In genomic region chr7:67836117-67836949, GRCm38 (mm10) we compare ENCODE assay signal across 12 mouse cellular contexts.
DNase-seq lines count a peak whose midpoint lies in the region; ATAC-seq lines count a peak whose summit lies in the region.
"Had no signal": no experiment of that assay in that cellular context is flagged by ENCODE, and none has a peak within 500 bp of the region (broad histone marks: within the 10 kb centered on the region; RNA-seq: fewer than 3 reads in every experiment).

No protein-coding gene starts in this region.

- H3K9me3 ChIP-seq in embryonic facial prominence, embryonic 13.5 days: peaks cover 6% of the 10 kb centered on the region; the same call in 1 of the 2 replicates
- H3K9me3 ChIP-seq in limb, embryonic 12.5 days: peaks cover 11% of the 10 kb centered on the region; the same call in 1 of the 2 replicates
- peaks cover 3% of the 10 kb centered on the region; the same call in 1 of the 2 replicates for H3K9me3 ChIP-seq in forebrain, embryonic 16.5 days (ENCODE audit: control insufficient read depth, low read length)
- H3K9me3 ChIP-seq: hindbrain, embryonic 15.5 days had no signal

- WGBS in embryonic facial prominence, embryonic 13.5 days: 66% methylated on average over 18 of the region's 18 CpGs
- WGBS in limb, embryonic 12.5 days: 74% methylated on average over 18 of the region's 18 CpGs
- WGBS in forebrain, embryonic 16.5 days: 77% methylated on average over 18 of the region's 18 CpGs

- H3K4me1 ChIP-seq in embryonic facial prominence, embryonic 13.5 days: peaks cover 20% of the 10 kb centered on the region
- H3K4me1 ChIP-seq in limb, embryonic 12.5 days (replicated peaks): peaks cover 12% of the 10 kb centered on the region
- 0 out of 2 replicates have a peak, but pooled peaks cover 2% of the 10 kb centered on the region for H3K4me1 ChIP-seq in forebrain, embryonic 16.5 days (replicated peaks; ENCODE audit: control insufficient read depth, insufficient read depth, low read length)
- H3K4me1 ChIP-seq: hindbrain, embryonic 15.5 days had no signal

- peak overlapping the region; percentile 65 for H3K27ac ChIP-seq in embryonic facial prominence, embryonic 13.5 days
- H3K27ac ChIP-seq in limb, embryonic 12.5 days: peak overlapping the region; percentile 35; the same call in 1 of the 2 replicates
- H3K27ac ChIP-seq in forebrain, embryonic 16.5 days (ENCODE audit: low read length): no peak overlapping the region
- H3K27ac ChIP-seq: hindbrain, embryonic 15.5 days had no signal

- H3K27me3 ChIP-seq in embryonic facial prominence, embryonic 13.5 days: no peaks in the 10 kb centered on the region
- H3K27me3 ChIP-seq in limb, embryonic 12.5 days: no peaks in the 10 kb centered on the region; the same call in 1 of the 2 replicates
- H3K27me3 ChIP-seq in forebrain, embryonic 16.5 days (replicated peaks; ENCODE audit: control insufficient read depth, insufficient read depth, low read length): no peaks in the 10 kb centered on the region
- H3K27me3 ChIP-seq: hindbrain, embryonic 15.5 days had no signal

- 0 out of 2 replicates have a peak, but pooled peaks have one; percentile 43 for ATAC-seq in embryonic facial prominence, embryonic 13.5 days (ENCODE audit: insufficient number of reproducible peaks, insufficient read depth, low FRiP score, low TSS enrichment, low read depth)
- no peak for ATAC-seq in limb, embryonic 12.5 days (ENCODE audit: insufficient number of reproducible peaks, insufficient read depth, low FRiP score, low TSS enrichment, low read depth)
- ATAC-seq in forebrain, embryonic 16.5 days: no peak
- ATAC-seq: activated CD4-positive, CD25-positive, alpha-beta regulatory T cell, adult 4 months; liver, postnatal 0 days had no signal

- intact Hi-C loops in left cerebral cortex, postnatal 4 days (cut with DNase I): no loop called here
- intact Hi-C loops in left cerebral cortex, postnatal 25 days (cut with DNase I): no loop called here

- no peak overlapping the region for H3K4me3 ChIP-seq in embryonic facial prominence, embryonic 13.5 days
- no peak overlapping the region for H3K4me3 ChIP-seq in limb, embryonic 12.5 days (replicated peaks)
- no peak overlapping the region for H3K4me3 ChIP-seq in forebrain, embryonic 16.5 days (replicated peaks; ENCODE audit: low read length)
- H3K4me3 ChIP-seq: erythroblast, embryonic 14.5 days; hindbrain, embryonic 15.5 days; myocyte had no signal

- 0 out of 2 replicates have a peak overlapping the region, but pooled peaks have one; percentile 33 for H3K9ac ChIP-seq in embryonic facial prominence, embryonic 13.5 days
- no peak overlapping the region for H3K9ac ChIP-seq in limb, embryonic 12.5 days (replicated peaks)
- no peak overlapping the region for H3K9ac ChIP-seq in forebrain, embryonic 16.5 days (replicated peaks; ENCODE audit: low read depth, low read length)
- H3K9ac ChIP-seq: hindbrain, embryonic 15.5 days; liver, postnatal 0 days had no signal

- no peak overlapping the region for H3K4me2 ChIP-seq in embryonic facial prominence, embryonic 13.5 days
- H3K4me2 ChIP-seq in limb, embryonic 12.5 days: no peak overlapping the region
- no peak overlapping the region for H3K4me2 ChIP-seq in forebrain, embryonic 16.5 days (ENCODE audit: low read length)
- H3K4me2 ChIP-seq: hindbrain, embryonic 15.5 days had no signal

- peak; percentile 31 for DNase-seq in left cerebral cortex, postnatal 4 days
- no peak for DNase-seq in left cerebral cortex, postnatal 25 days (ENCODE audit: low spot score in 2 of 2)
- peak; percentile 63 for DNase-seq in kidney, adult 11 months
- no peak for DNase-seq in adrenal gland, adult 8-10 months
- DNase-seq: liver, postnatal 0 days had no signal

- H3K36me3 ChIP-seq in embryonic facial prominence, embryonic 13.5 days: no peaks in the 10 kb centered on the region
- H3K36me3 ChIP-seq in limb, embryonic 12.5 days: no peaks in the 10 kb centered on the region
- H3K36me3 ChIP-seq in forebrain, embryonic 16.5 days (ENCODE audit: control insufficient read depth, insufficient read depth): no peaks in the 10 kb centered on the region
- H3K36me3 ChIP-seq: hindbrain, embryonic 15.5 days had no signal

Comparison
In these comparisons a context has a peak if more than half of its experiments do, and no peak if none do; other contexts are left out.
1. DNase-seq: peak in left cerebral cortex, postnatal 4 days (single experiment) and kidney, adult 11 months (single experiment); none in left cerebral cortex, postnatal 25 days (0 of 2) and adrenal gland, adult 8-10 months (single experiment).